Mouse (Mus musculus): ENCODE results near the gene Cacna1a.
A peak's percentile ranks its signal among the peaks of the same experiment; 100 is the strongest.

The Cacna1a gene

GRCm38 (mm10) chr8:84545522-84545921, 157.3 kb downstream of the Cacna1a start:
- no peak for DNase-seq

DNA sequence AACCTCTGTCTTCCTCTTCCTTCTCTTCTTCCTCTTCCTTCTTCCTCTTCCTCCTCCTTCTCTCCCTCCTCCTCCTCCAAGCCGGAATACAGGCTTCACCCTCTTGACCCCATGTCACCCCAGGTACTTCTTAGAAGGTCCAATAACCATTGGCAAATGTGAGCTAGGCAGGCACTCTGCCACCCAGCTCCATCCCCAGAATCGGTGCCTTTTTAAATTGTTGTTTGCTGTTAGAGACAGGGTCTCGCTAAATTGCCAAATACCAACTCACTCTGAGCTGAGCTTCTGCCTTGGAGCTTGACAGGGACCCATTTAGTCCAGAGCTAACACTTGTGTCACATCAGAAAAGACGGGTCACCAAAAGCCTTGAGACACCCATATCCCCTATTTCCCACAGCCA, 164.2 kb downstream of the Cacna1a start:
- DNase-seq, result no peak

DNA sequence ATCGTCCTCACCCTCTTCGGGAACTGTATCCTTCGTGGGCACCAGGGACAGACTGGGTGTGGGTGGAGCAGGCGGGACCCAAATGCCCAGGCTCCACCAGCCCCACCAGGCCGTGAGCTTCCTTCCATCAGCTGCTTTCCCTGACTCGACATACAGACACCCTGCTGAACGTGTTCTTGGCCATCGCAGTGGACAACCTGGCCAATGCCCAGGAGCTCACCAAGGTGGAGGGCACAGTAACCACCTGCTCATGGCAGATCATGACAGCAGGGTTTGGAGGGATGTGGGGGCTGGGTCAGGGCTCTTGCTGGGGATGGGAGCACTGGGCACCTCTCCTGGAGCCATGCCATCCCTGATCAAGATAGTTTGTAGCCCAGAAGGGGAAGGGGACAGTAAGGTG, 164.9 kb downstream of the Cacna1a start:
- no peak for DNase-seq

DNA sequence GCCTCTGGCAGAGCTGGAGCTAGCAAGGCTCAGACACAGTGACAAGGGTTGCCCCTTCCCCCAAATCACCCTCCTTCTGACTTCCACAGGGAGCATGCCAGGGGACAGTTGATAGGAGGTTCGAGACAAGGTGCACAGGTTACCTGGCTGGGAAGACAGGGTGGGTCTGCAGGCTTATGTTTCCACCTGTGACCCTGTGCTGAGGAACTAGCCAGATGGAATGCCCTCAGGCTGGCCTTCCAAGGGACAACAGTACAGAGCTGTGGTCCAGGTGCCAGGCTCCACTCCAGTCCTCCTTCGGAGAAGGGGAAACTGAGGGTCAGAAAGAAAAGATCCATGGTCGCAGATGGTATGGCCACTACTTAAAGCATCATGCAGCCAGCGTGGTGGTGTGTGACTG, 165.4 kb downstream of the Cacna1a start:
- no peak for DNase-seq

GRCm38 (mm10) chr8:84554301-84555027, 166.2 kb downstream of the Cacna1a start:
- peak; percentile 81 for DNase-seq

DNA sequence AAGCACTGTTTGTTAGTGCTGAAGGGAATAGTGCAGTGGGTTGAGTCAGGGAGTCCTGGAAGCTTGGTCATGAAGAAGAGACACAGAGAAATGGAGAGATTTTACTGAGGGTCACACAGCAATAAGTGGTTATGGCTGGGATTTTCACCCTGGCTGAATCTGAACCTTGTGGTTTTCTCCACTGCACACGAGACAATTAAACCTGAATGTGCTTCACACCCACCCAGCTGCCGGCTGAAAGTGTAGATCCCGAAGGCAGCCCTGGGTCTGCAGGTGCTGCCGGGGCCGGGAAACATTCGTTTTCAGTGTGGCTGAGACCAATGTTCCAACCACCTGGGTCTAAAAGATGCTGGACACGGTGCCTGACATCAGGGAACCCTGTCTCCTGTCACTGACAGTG, 167.0 kb downstream of the Cacna1a start:
- DNase-seq, result peak; percentile 24

- no peak for DNase-seq
Observed at GRCm38 (mm10) chr8:84557936-84558335, 169.7 kb downstream of the Cacna1a start.

DNA sequence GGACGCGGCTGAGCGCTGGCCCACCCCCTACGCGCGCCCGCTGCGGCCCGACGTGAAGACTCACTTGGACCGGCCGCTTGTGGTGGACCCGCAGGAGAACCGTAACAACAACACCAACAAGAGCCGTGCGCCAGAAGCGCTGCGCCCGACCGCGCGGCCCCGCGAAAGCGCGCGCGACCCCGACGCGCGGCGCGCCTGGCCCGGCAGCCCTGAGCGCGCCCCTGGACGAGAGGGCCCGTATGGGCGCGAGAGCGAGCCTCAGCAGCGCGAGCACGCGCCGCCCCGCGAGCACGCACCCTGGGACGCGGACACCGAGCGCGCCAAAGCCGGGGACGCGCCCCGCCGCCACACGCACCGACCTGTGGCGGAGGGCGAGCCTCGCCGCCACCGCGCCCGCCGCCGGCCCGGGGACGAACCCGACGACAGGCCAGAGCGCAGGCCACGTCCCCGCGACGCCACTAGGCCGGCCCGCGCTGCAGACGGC, 170.9 kb downstream of the Cacna1a start:
- peak; percentile 25 for DNase-seq

- DNase-seq, result no peak
Observed at GRCm38 (mm10) chr8:84561698-84562097, 173.5 kb downstream of the Cacna1a start.

DNA sequence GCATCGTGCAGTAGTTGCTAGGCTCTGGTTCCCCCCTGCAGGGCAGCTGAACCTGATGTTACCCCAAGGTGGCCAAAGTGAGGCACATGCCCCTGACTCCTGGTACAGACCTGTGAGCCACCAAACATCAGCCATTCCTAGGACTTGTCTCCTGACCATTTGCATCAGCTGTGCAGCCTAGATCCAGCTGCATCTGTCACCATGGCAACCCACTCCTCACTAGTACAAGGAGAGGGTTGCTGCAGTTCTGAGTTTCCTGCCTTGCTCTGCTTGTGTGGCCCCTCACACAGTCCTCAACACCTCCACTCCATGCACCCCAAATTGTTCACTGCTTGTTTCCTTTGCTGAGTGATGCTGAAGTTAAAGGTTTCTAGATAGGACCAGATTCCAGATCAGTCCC, 175.8 kb downstream of the Cacna1a start:
- DNase-seq, result no peak

GRCm38 (mm10) chr8:84565577-84566360, 177.5 kb downstream of the Cacna1a start:
- no peak for DNase-seq

DNA sequence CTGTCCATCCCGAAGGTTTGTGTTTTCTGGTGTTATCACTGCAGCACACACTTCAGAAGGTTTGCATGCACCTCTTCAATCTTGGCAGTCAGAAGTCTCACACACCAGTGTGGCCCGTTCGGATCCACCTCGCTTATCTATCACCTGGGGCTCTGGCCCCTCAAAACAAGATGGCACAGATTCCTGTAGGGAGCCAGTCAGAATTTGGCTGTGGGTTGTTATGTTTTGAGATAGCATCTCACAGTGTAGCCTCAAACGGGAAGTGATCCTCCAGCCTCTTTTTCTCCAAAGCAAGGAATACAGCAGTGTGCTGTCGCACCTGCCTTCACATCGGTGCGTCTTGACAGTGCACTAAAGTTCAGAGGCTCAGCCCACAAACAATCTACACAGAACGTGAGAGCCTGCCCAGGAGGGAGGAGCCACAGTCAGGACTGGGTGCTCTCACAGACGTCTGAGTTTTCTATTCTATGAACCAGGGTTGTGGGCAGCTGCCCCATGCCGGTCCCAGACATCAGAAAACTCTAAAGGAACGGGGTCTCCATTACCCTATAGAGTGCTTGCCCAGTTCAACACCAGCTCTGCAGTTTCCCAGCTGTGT, 178.7 kb downstream of the Cacna1a start:
- DNase-seq, result peak; percentile 23

GRCm38 (mm10) chr8:84567541-84567940, 179.3 kb downstream of the Cacna1a start:
- DNase-seq, result peak; percentile 81

DNA sequence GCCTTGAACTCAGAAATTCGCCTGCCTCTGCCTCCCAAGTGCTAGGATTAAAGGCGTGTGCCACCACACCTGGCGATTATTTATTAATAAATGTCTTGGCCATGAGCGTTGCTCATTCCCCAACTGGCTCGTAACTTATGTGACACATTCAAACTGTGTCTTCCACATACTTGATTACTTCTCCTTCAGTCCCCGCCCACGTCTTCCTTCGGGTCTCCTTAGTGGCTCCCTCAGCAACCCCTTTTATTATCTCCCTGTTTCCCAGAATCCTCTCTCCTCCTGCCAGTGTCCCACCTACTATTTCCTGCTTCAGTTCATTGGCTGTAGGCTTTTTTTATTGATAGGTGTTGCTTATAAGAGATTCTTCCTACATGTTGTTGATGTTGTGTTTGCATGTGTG, 180.5 kb downstream of the Cacna1a start:
- DNase-seq, result no peak

DNA sequence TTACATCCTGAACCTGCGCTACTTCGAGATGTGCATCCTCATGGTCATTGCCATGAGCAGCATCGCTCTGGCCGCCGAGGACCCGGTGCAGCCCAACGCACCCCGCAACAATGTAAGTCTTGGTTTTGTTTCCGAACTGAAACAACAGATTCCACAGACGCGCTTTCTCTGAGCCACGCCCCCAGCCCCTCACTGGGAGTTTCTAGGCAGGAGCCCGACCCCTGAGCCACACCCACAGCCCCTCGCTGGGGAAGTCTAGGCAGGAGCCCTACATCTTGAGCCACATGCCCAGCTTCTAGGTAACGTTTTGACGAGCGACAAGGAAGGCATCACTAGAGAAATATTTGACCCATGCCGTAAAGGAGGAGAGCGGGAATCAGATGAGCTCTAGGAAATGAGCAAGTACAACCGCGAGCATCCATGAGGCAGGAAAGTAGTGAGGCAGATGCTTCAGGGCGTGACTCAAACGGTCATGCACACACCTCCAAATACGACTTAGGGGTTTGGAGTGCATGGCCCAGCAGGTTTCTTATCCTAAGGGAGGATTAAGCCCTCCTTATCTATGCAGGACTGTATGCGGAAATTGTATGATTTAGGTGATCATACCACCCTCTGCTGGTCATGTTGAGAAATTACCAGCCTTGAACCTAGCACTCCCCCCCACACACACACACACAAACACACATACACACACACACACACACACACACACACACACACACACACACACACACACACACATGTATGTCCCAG, 181.9 kb downstream of the Cacna1a start:
- DNase-seq, result no peak

GRCm38 (mm10) chr8:84577432-84577831, 189.2 kb downstream of the Cacna1a start:
- DNase-seq, result no peak

DNA sequence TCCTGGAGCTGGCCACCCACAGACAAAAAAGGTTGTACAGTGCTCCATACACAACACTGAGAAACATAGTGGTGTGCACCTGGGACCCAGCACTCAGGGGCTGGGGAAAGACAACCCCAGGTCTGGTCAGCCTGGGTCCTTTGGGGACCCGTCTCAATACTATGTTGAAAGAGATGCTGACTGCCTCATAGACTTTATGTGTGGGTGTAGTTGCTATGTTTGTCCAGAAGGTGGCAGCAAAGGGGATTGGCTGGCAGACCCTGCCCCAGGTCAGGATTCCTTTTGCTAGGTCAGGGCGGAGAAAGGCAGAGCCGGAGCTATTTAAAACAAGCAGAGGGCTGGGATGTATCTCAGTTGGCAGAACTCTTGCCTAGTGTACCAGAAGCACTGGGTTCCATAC, 191.4 kb downstream of the Cacna1a start:
- peak; percentile 60 for DNase-seq

DNA sequence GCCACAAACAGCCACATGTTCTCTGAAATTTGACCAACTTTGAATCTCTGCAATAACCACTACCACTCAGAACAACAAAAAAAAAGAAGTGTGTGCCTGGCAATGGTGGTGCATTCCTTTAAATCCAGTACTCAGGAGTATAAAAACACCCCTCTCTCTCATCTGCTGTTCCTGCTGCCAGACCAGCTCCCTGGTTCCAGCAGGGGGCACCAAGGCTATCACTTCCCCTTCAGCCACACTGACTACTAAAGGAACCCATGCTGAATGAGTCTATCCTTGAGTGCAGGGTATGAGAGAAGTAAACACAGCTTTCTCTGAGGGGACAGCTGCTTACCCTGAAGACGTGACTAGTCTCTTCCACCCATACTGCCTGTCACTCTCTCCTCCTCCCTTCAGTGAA, 197.1 kb downstream of the Cacna1a start:
- peak; percentile 20 for DNase-seq

GRCm38 (mm10) chr8:84586221-84586620, 198.0 kb downstream of the Cacna1a start:
- DNase-seq, result no peak

- no peak for DNase-seq
Observed at GRCm38 (mm10) chr8:84588498-84588897, 200.3 kb downstream of the Cacna1a start.

GRCm38 (mm10) chr8:84592015-84592662, 203.9 kb downstream of the Cacna1a start:
- peak; percentile 75 for DNase-seq

DNA sequence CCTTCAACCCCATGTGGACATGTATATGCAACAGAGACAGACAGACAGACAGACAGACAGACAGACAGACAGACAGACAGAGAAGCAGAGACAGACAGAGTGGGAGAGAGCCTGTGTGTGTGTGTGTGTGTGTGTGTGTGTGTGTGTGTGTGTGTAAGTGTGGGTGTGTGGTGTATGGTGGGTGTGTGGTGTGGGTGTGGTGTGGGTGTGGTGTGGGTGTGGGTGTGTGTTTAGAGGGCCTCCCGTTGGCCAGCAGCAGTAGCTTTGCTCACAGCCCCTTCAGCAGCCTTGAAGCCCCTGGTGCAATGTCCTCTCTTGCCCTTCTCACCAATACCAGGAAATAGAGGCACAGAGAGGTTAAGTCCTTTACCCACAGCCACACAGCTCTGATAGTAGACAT, 204.9 kb downstream of the Cacna1a start:
- no peak for DNase-seq

Data from thymus, postnatal 14 days (tissue).